Mouse (Mus musculus): ENCODE measurements at regions not wholly inside any gene's neighbourhood (a gene's known extent, or its start where the extent isn't known, plus 50 kb on each side); places are given as distances from the start of the nearest gene placed in this dataset.

DNA sequence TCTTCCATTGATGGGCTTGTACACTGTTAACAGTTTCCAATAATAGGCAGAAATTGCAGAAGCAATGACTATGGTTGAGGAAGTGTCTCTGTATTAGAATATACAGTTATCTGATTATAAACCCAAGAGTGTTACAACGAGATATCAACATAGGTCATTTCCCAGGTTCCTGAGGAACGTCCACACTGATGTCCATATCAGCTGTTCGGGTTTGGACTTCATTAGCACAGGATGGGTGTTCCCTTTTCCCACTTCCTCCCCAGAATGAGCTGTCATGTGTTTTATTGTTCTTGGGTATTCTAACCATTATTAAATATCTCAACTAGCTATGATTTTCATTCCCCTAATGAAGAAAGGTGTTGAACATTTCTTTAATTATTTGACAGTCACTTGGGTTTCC lies 613.2 kb upstream of the Ncam2 start:
- TF ChIP-seq EP300 (IDR thresholded peaks at IDR 0.05; ENCODE audit: insufficient read depth, low read depth, low read length) (peak; percentile 48; the same call in 1 of the 2 replicates), POLR2A (IDR thresholded peaks at IDR 0.05; ENCODE audit: insufficient read depth, low read depth, low read length) (0 out of 2 replicates have a peak, but pooled peaks have one; percentile 24), CTCF (IDR thresholded peaks at IDR 0.05) (no peak)
- Histone ChIP-seq H3K36me3 (ENCODE audit: control insufficient read depth, insufficient read depth, low read length) (no peaks in the 10 kb centered on the region), H3K9ac (ENCODE audit: low read depth, low read length) (no peak overlapping the region), H3K4me3 (no peak overlapping the region), H3K27ac (peak overlapping the region; percentile 24), H3K4me1 (ENCODE audit: control insufficient read depth, insufficient read depth, low read length) (no peaks in the 10 kb centered on the region), H3K27me3 (ENCODE audit: control insufficient read depth, insufficient read depth, low read length) (no peaks in the 10 kb centered on the region), H3K79me2 (replicated peaks; ENCODE audit: control insufficient read depth, insufficient read depth, low read length) (no peaks in the 10 kb centered on the region)
- peak in 1 of 2 experiments; percentile 5 for DNase-seq
- intact Hi-C loops (cut with DNase I), result no loop called here
- WGBS, result 27% methylated on average over 3 of the region's 3 CpGs

DNA sequence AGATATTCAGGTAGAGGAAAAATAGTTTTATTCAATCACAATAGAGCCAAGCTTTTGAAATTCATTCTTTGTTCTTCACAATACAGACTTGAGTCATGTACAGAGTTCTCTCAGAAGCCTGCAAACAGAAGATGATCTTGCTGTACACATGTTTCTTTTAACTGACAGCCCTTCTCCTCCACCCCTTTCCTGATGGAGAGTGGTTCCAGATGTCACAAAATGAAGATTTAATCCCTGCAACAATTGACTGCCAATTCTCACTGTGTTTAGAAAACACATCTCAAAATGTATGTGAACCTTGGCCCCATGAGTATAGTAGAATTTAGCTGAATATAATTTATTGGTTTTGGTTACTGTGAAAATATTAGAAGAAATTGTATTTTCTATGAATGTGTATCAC lies 596.6 kb upstream of the Ncam2 start:
- TF ChIP-seq CTCF (IDR thresholded peaks at IDR 0.05) (no peak), EP300 (IDR thresholded peaks at IDR 0.05; ENCODE audit: insufficient read depth, low read depth, low read length) (no peak), POLR2A (IDR thresholded peaks at IDR 0.05; ENCODE audit: insufficient read depth, low read depth, low read length) (no peak)
- Histone ChIP-seq H3K27ac (no peak overlapping the region), H3K27me3 (ENCODE audit: control insufficient read depth, insufficient read depth, low read length) (no peaks in the 10 kb centered on the region), H3K79me2 (replicated peaks; ENCODE audit: control insufficient read depth, insufficient read depth, low read length) (no peaks in the 10 kb centered on the region), H3K4me1 (ENCODE audit: control insufficient read depth, insufficient read depth, low read length) (no peaks in the 10 kb centered on the region; the same call in 1 of the 2 replicates), H3K4me3 (no peak overlapping the region), H3K36me3 (ENCODE audit: control insufficient read depth, insufficient read depth, low read length) (no peaks in the 10 kb centered on the region), H3K9ac (ENCODE audit: low read depth, low read length) (no peak overlapping the region)
- no peak for DNase-seq
- intact Hi-C loops (cut with DNase I), result no loop called here

All from heart, adult 2 months (tissue).